Mouse (Mus musculus) embryonic facial prominence, embryonic 12.5 days (tissue): Measurements from ENCODE around the gene Grm7. TPM values are rescaled to one million over a fixed set of nuclear protein-coding genes. Genes with fewer than 3 reads are reported as not detected.

ENCODE experiments used
- ATAC-seq: fragments of 200-750 bp; cut with Nextera tagmentation; 2 replicates; pipeline ENCODE4 v1.8.0; 2017; ENCODE audit not compliant: insufficient number of reproducible peaks, insufficient read depth, low FRiP score, low TSS enrichment
- H3K27ac ChIP-seq: fragments of 300-500 bp; sonication (generic); 2 replicates; pipeline ENCODE4 v1.5.1; 2016; ENCODE audit warnings: mild to moderate bottlenecking
- H3K27me3 ChIP-seq: fragments of 300-500 bp; sonication (generic); 2 replicates; pipeline ENCODE4 v1.6.1; 2016; ENCODE audit warnings: mild to moderate bottlenecking, moderate library complexity
- H3K36me3 ChIP-seq: fragments of 300-500 bp; sonication (generic); 2 replicates; pipeline ENCODE4 v1.6.1; 2016; ENCODE audit warnings: mild to moderate bottlenecking
- H3K4me1 ChIP-seq: fragments of 300-500 bp; sonication (generic); 2 replicates; pipeline ENCODE4 v1.6.1; 2016
- H3K4me2 ChIP-seq: fragments of 300-500 bp; sonication (generic); replicated peaks from 2 replicates; pipeline ENCODE4 v1.6.1; 2016; ENCODE audit warnings: mild to moderate bottlenecking, moderate library complexity
- H3K4me3 ChIP-seq: fragments of 300-500 bp; sonication (generic); 2 replicates; pipeline ENCODE4 v1.5.1; 2016; ENCODE audit warnings: mild to moderate bottlenecking
- H3K9ac ChIP-seq: fragments of 300-500 bp; sonication (generic); 2 replicates; pipeline ENCODE4 v1.6.1; 2016; ENCODE audit warnings: mild to moderate bottlenecking, moderate library complexity
- H3K9me3 ChIP-seq: fragments of 300-500 bp; sonication (generic); 2 replicates; pipeline ENCODE4 v1.6.1; 2016; ENCODE audit warnings: mild to moderate bottlenecking, moderate library complexity
- WGBS: fragments of 180-500 bp; shearing (Covaris S2); methylation state at CpG from one replicate; pipeline ENCODE4 v1.1.7; 2016; 5-methylcytosine and 5-hydroxymethylcytosine counted together
- polyA plus RNA-seq: library from polyadenylated mRNA; unstranded; fragments of >200 nt; fragmentation: Nextera tagmentation; extraction: Ambion mirVana; gene quantifications from 2 replicates; pipeline ENCODE4 v1.2.1, GENCODE M21; 2016

Gene Grm7
- polyA plus RNA-seq, 1 experiment from 2014 or later: 4.1 TPM

GRCm38 (mm10) chr6:110733914-110734313, 88.5 kb downstream of the Grm7 start:
- H3K9me3 ChIP-seq: no peaks in the 10 kb centered on the region
- no peaks in the 10 kb centered on the region for H3K27me3 ChIP-seq
- no peak for ATAC-seq
- H3K9ac ChIP-seq: no peak overlapping the region
- no peak overlapping the region for H3K27ac ChIP-seq
- H3K4me1 ChIP-seq: no peaks in the 10 kb centered on the region
- H3K36me3 ChIP-seq: no peaks in the 10 kb centered on the region
- H3K4me3 ChIP-seq: no peak overlapping the region
- WGBS: 86% methylated on average over 2 of the region's 2 CpGs
- H3K4me2 ChIP-seq: no peak overlapping the region

- Histone ChIP-seq H3K4me3 (no peak overlapping the region), H3K4me2 (no peak overlapping the region), H3K9ac (no peak overlapping the region), H3K36me3 (no peaks in the 10 kb centered on the region), H3K9me3 (no peaks in the 10 kb centered on the region), H3K27ac (no peak overlapping the region), H3K27me3 (no peaks in the 10 kb centered on the region), H3K4me1 (peaks cover 5% of the 10 kb centered on the region; the same call in 1 of the 2 replicates)
- WGBS: 32% methylated on average over 7 of the region's 7 CpGs
- ATAC-seq: no peak
Observed at GRCm38 (mm10) chr6:110743981-110744670, 98.7 kb downstream of the Grm7 start.

GRCm38 (mm10) chr6:110755921-110756320, 110.5 kb downstream of the Grm7 start:
- no peak for ATAC-seq
- 96% methylated on average over 5 of the region's 5 CpGs for WGBS
- H3K4me3 ChIP-seq: no peak overlapping the region

GRCm38 (mm10) chr6:110769588-110769987, 124.2 kb downstream of the Grm7 start:
- ATAC-seq: no peak
- Histone ChIP-seq H3K4me1 (peaks cover 4% of the 10 kb centered on the region; the same call in 1 of the 2 replicates), H3K9me3 (no peaks in the 10 kb centered on the region)

More at GRCm38 (mm10) chr6:110755921-110756320, 110.5 kb downstream of the Grm7 start:
- Histone ChIP-seq H3K4me1 (no peaks in the 10 kb centered on the region), H3K27ac (no peak overlapping the region), H3K9me3 (no peaks in the 10 kb centered on the region), H3K4me2 (no peak overlapping the region), H3K36me3 (no peaks in the 10 kb centered on the region), H3K27me3 (no peaks in the 10 kb centered on the region), H3K9ac (no peak overlapping the region)

GRCm38 (mm10) chr6:110772652-110773051, 127.3 kb downstream of the Grm7 start:
- Histone ChIP-seq H3K4me1 (peaks cover 1% of the 10 kb centered on the region; the same call in 1 of the 2 replicates), H3K27ac (no peak overlapping the region), H3K9me3 (no peaks in the 10 kb centered on the region), H3K4me3 (no peak overlapping the region), H3K36me3 (no peaks in the 10 kb centered on the region), H3K9ac (no peak overlapping the region), H3K27me3 (no peaks in the 10 kb centered on the region), H3K4me2 (no peak overlapping the region)
- WGBS: 21% methylated on average over 1 of the region's 1 CpGs
- ATAC-seq: no peak

More at GRCm38 (mm10) chr6:110769588-110769987, 124.2 kb downstream of the Grm7 start:
- Histone ChIP-seq H3K27ac (no peak overlapping the region), H3K4me3 (no peak overlapping the region), H3K27me3 (no peaks in the 10 kb centered on the region), H3K36me3 (no peaks in the 10 kb centered on the region), H3K4me2 (no peak overlapping the region), H3K9ac (no peak overlapping the region)

GRCm38 (mm10) chr6:110776046-110776445, 130.7 kb downstream of the Grm7 start:
- Histone ChIP-seq H3K27me3 (no peaks in the 10 kb centered on the region), H3K4me1 (no peaks in the 10 kb centered on the region), H3K36me3 (no peaks in the 10 kb centered on the region), H3K9me3 (no peaks in the 10 kb centered on the region), H3K27ac (no peak overlapping the region), H3K4me2 (no peak overlapping the region), H3K9ac (no peak overlapping the region), H3K4me3 (no peak overlapping the region)
- no peak for ATAC-seq
- WGBS: 75% methylated on average over 6 of the region's 6 CpGs

- Histone ChIP-seq H3K27me3 (no peaks in the 10 kb centered on the region), H3K36me3 (no peaks in the 10 kb centered on the region), H3K4me1 (no peaks in the 10 kb centered on the region), H3K9ac (no peak overlapping the region), H3K4me2 (no peak overlapping the region), H3K9me3 (no peaks in the 10 kb centered on the region), H3K4me3 (no peak overlapping the region), H3K27ac (no peak overlapping the region)
- WGBS: 56% methylated on average over 1 of the region's 1 CpGs
- ATAC-seq: no peak
Observed at GRCm38 (mm10) chr6:110785497-110785928, 140.1 kb downstream of the Grm7 start.

- Histone ChIP-seq H3K4me2 (no peak overlapping the region), H3K27me3 (no peaks in the 10 kb centered on the region), H3K27ac (no peak overlapping the region), H3K9me3 (no peaks in the 10 kb centered on the region), H3K9ac (no peak overlapping the region), H3K4me3 (no peak overlapping the region), H3K4me1 (no peaks in the 10 kb centered on the region), H3K36me3 (no peaks in the 10 kb centered on the region)
- ATAC-seq: no peak
- 87% methylated on average over 2 of the region's 2 CpGs for WGBS
Observed at GRCm38 (mm10) chr6:110792696-110793095, 147.3 kb downstream of the Grm7 start.

- Histone ChIP-seq H3K27me3 (no peaks in the 10 kb centered on the region), H3K36me3 (no peaks in the 10 kb centered on the region), H3K4me3 (no peak overlapping the region), H3K27ac (no peak overlapping the region), H3K4me2 (no peak overlapping the region), H3K4me1 (no peaks in the 10 kb centered on the region), H3K9me3 (no peaks in the 10 kb centered on the region), H3K9ac (no peak overlapping the region)
- ATAC-seq: no peak
- 72% methylated on average over 5 of the region's 5 CpGs for WGBS
Observed at GRCm38 (mm10) chr6:110807481-110807880, 162.1 kb downstream of the Grm7 start.

GRCm38 (mm10) chr6:110812214-110812613, 166.8 kb downstream of the Grm7 start:
- Histone ChIP-seq H3K4me1 (no peaks in the 10 kb centered on the region), H3K4me2 (no peak overlapping the region), H3K9ac (no peak overlapping the region), H3K27me3 (no peaks in the 10 kb centered on the region), H3K36me3 (no peaks in the 10 kb centered on the region), H3K4me3 (no peak overlapping the region), H3K9me3 (no peaks in the 10 kb centered on the region), H3K27ac (no peak overlapping the region)
- 64% methylated on average over 5 of the region's 5 CpGs for WGBS
- no peak for ATAC-seq

- Histone ChIP-seq H3K4me1 (no peaks in the 10 kb centered on the region), H3K9ac (no peak overlapping the region), H3K27ac (no peak overlapping the region), H3K27me3 (no peaks in the 10 kb centered on the region), H3K4me2 (no peak overlapping the region), H3K4me3 (no peak overlapping the region), H3K9me3 (no peaks in the 10 kb centered on the region), H3K36me3 (no peaks in the 10 kb centered on the region)
- 86% methylated on average over 2 of the region's 2 CpGs for WGBS
- ATAC-seq: no peak
Observed at GRCm38 (mm10) chr6:110818236-110818635, 172.9 kb downstream of the Grm7 start.

GRCm38 (mm10) chr6:110868311-110868710, 222.9 kb downstream of the Grm7 start:
- Histone ChIP-seq H3K27me3 (no peaks in the 10 kb centered on the region), H3K9ac (no peak overlapping the region), H3K36me3 (no peaks in the 10 kb centered on the region), H3K4me2 (no peak overlapping the region), H3K9me3 (no peaks in the 10 kb centered on the region), H3K27ac (no peak overlapping the region), H3K4me3 (no peak overlapping the region), H3K4me1 (no peaks in the 10 kb centered on the region)
- ATAC-seq: no peak
